25 mouse cellular contexts compared by ENCODE assay signal in the genomic region with DNA sequence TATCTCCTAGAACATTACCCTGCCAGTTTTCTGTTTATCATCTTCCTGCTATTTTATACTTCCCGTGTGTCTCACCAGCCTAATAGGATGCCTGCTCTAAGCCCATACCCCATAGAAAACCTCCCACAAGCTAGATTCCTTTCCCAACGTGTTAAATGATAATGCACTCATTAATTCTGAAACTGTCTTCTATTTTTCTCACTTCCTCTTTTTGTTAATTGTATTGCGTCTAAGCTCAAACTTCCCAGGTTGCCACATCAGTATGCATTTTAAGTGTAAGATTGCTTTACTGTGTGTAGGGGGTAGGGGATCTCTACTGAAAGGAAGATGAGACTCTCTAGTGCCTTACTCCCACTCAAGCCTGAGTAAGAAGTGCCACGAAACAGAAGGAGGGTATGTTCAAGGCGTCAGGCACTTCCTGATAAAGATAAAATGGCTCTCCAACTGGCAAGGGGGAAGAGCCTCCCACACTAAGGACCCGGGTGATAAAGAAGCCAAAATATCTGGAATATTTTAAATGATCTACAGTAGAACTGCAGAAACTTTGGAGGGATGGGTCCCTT.
DNase-seq lines count a peak whose midpoint lies in the region; ATAC-seq and TF ChIP-seq lines count a peak whose summit lies in the region.
"Had no signal": no experiment of that assay in that cellular context is flagged by ENCODE, and none has a peak within 500 bp of the region (broad histone marks: within the 10 kb centered on the region; RNA-seq: fewer than 3 reads in every experiment).

No protein-coding gene starts in this region.

- no peaks in the 10 kb centered on the region for H3K36me3 ChIP-seq in liver, postnatal 0 days (replicated peaks; ENCODE audit: insufficient read depth, low read length)
- H3K36me3 ChIP-seq: heart, embryonic 10.5 days; hindbrain, embryonic 15.5 days; limb, embryonic 12.5 days; lung, embryonic 15.5 days; midbrain, embryonic 15.5 days; neural tube, embryonic 12.5 days had no signal

- no peaks in the 10 kb centered on the region for H3K27me3 ChIP-seq in liver, postnatal 0 days (ENCODE audit: insufficient read depth, low read length)
- H3K27me3 ChIP-seq: forebrain, embryonic 13.5 days; hindbrain, embryonic 15.5 days; limb, embryonic 12.5 days; lung, embryonic 15.5 days; midbrain, embryonic 15.5 days; neural tube, embryonic 12.5 days had no signal

- no peak for TF ChIP-seq EP300 in liver, postnatal 0 days (IDR thresholded peaks at IDR 0.05; ENCODE audit: low read depth)

- DNase-seq in frontal cortex, postnatal 36 days (ENCODE audit: low spot score in 2 of 2): peak; percentile 23 to 32
- DNase-seq in frontal cortex, postnatal 25 days (ENCODE audit: low spot score in 2 of 2): no peak
- DNase-seq in liver, postnatal 0 days: no peak
- DNase-seq in liver (no peak), MN1 (ENCODE audit: low spot score) (no peak)
- DNase-seq in c-Kit-positive CD71-negative TER-119-negative erythroid progenitor cells, embryonic 14.5 days (ENCODE audit: low read depth): peak; percentile 3
- peak; percentile 49 for DNase-seq in telencephalon, adult 2 months (ENCODE audit: low read depth, low spot score)
- DNase-seq: adrenal gland, adult 8-10 months; cerebellum, adult 2 months; cerebellum, postnatal 36 days; gastrocnemius, adult 2 months; heart, postnatal 4 days; kidney, adult 9 months; kidney, postnatal 25 days; lung, postnatal 36 days had no signal

- H3K9me3 ChIP-seq in liver, postnatal 0 days (ENCODE audit: low read length): peaks cover 3% of the 10 kb centered on the region; the same call in 1 of the 2 replicates
- H3K9me3 ChIP-seq: heart, embryonic 10.5 days; hindbrain, embryonic 15.5 days; midbrain, embryonic 15.5 days had no signal

- no peak overlapping the region for H3K4me2 ChIP-seq in liver, postnatal 0 days (ENCODE audit: low read depth, low read length)
- H3K4me2 ChIP-seq: forebrain, embryonic 13.5 days; hindbrain, embryonic 15.5 days; limb, embryonic 12.5 days; lung, embryonic 15.5 days; midbrain, embryonic 15.5 days; neural tube, embryonic 12.5 days had no signal

- H3K9ac ChIP-seq in liver, postnatal 0 days (replicated peaks): no peak overlapping the region
- H3K9ac ChIP-seq: forebrain, embryonic 13.5 days; hindbrain, embryonic 15.5 days; limb, embryonic 12.5 days; liver, embryonic 14.5 days; lung, embryonic 15.5 days; midbrain, embryonic 15.5 days; neural tube, embryonic 12.5 days had no signal

- ATAC-seq in liver, postnatal 0 days: peak; percentile 44; the same call in 1 of the 2 replicates
- ATAC-seq: activated CD4-positive, CD25-positive, alpha-beta regulatory T cell, adult 4 months; forebrain, embryonic 13.5 days; midbrain, embryonic 15.5 days had no signal

- no peak overlapping the region for H3K27ac ChIP-seq in liver, postnatal 0 days (ENCODE audit: low read depth)
- H3K27ac ChIP-seq: forebrain, embryonic 13.5 days; gastrocnemius, adult 2 months; heart, embryonic 10.5 days; hindbrain, embryonic 15.5 days; limb, embryonic 12.5 days; liver, embryonic 14.5 days; lung, embryonic 15.5 days; midbrain, embryonic 15.5 days; neural tube, embryonic 12.5 days; stomach, postnatal 0 days had no signal

- no peak overlapping the region for H3K4me3 ChIP-seq in liver, postnatal 0 days (ENCODE audit: low read depth, low read length)
- H3K4me3 ChIP-seq: forebrain, embryonic 13.5 days; gastrocnemius, adult 2 months; heart, embryonic 10.5 days; hindbrain, embryonic 15.5 days; limb, embryonic 12.5 days; lung, embryonic 15.5 days; midbrain, embryonic 15.5 days; neural tube, embryonic 12.5 days had no signal

- no peak for TF ChIP-seq CTCF in liver, postnatal 0 days (IDR thresholded peaks at IDR 0.05; ENCODE audit: low read depth)

- no peaks in the 10 kb centered on the region for H3K4me1 ChIP-seq in liver, postnatal 0 days (ENCODE audit: insufficient read depth)
- H3K4me1 ChIP-seq: heart, embryonic 10.5 days; hindbrain, embryonic 15.5 days; limb, embryonic 12.5 days; lung, embryonic 15.5 days; midbrain, embryonic 15.5 days; neural tube, embryonic 12.5 days had no signal

- 27% methylated on average over 6 of the region's 6 CpGs for WGBS in liver, postnatal 0 days (ENCODE audit: insufficient replicate concordance)

Comparison
In these comparisons a context has a peak if more than half of its experiments do, and no peak if none do; other contexts are left out.
1. DNase-seq: peak in frontal cortex, postnatal 36 days (2 of 2), c-Kit-positive CD71-negative TER-119-negative erythroid progenitor cells, embryonic 14.5 days (single experiment) and telencephalon, adult 2 months (single experiment); none in frontal cortex, postnatal 25 days (0 of 2), liver, postnatal 0 days (single experiment), liver (single experiment) and MN1 (single experiment).